Mouse (Mus musculus) hindbrain, embryonic 15.5 days (tissue): ENCODE results near the gene Btd. TPM values are rescaled to one million over a fixed set of nuclear protein-coding genes. Genes with fewer than 3 reads are reported as not detected.
A peak's percentile ranks its signal among the peaks of the same experiment; 100 is the strongest.

Experiments used
- ATAC-seq: fragments of 200-750 bp; cut with Nextera tagmentation; 2 replicates; pipeline ENCODE4 v1.8.0; 2017; ENCODE audit warnings: low read depth, moderate number of reproducible peaks, moderate TSS enrichment; ENCODE audit not compliant: low FRiP score
- H3K27ac ChIP-seq: fragments of 300-500 bp; sonication (generic); replicated peaks from 2 replicates; pipeline ENCODE4 v1.5.1; 2015; ENCODE audit warnings: mild to moderate bottlenecking, inconsistent platforms
- H3K27me3 ChIP-seq: fragments of 300-500 bp; sonication (generic); 2 replicates; pipeline ENCODE4 v1.6.1; 2015; ENCODE audit warnings: control low read depth, inconsistent platforms
- H3K36me3 ChIP-seq: fragments of 300-500 bp; sonication (generic); 2 replicates; pipeline ENCODE4 v1.6.1; 2015; ENCODE audit warnings: control low read depth, inconsistent platforms
- H3K4me1 ChIP-seq: fragments of 300-500 bp; sonication (generic); replicated peaks from 2 replicates; pipeline ENCODE4 v1.6.1; 2015; ENCODE audit warnings: control low read depth, inconsistent platforms
- H3K4me2 ChIP-seq: fragments of 300-500 bp; sonication (generic); 2 replicates; pipeline ENCODE4 v1.6.1; 2015; ENCODE audit warnings: moderate library complexity, mild to moderate bottlenecking, inconsistent platforms
- H3K4me3 ChIP-seq: fragments of 300-500 bp; sonication (generic); 2 replicates; pipeline ENCODE4 v1.5.1; 2015; ENCODE audit warnings: mild to moderate bottlenecking, inconsistent platforms
- H3K9ac ChIP-seq: fragments of 300-500 bp; sonication (generic); 2 replicates; pipeline ENCODE4 v1.6.1; 2015; ENCODE audit warnings: inconsistent platforms
- H3K9me3 ChIP-seq: fragments of 300-500 bp; sonication (generic); 2 replicates; pipeline ENCODE4 v1.6.1; 2016; ENCODE audit warnings: control low read depth, inconsistent platforms
- WGBS: fragments of 180-500 bp; shearing (Covaris S2); methylation state at CpG from one replicate; pipeline ENCODE4 v1.1.7; 2015; 5-methylcytosine and 5-hydroxymethylcytosine counted together
- polyA plus RNA-seq: library from polyadenylated mRNA; unstranded; fragments of >200 nt; fragmentation: Nextera tagmentation; extraction: Ambion mirVana; gene quantifications from 2 replicates; pipeline ENCODE4 v1.2.1, GENCODE M21; 2015

Btd gene
- polyA plus RNA-seq, 1 experiment from 2014 or later, result 19.1 TPM

DNA sequence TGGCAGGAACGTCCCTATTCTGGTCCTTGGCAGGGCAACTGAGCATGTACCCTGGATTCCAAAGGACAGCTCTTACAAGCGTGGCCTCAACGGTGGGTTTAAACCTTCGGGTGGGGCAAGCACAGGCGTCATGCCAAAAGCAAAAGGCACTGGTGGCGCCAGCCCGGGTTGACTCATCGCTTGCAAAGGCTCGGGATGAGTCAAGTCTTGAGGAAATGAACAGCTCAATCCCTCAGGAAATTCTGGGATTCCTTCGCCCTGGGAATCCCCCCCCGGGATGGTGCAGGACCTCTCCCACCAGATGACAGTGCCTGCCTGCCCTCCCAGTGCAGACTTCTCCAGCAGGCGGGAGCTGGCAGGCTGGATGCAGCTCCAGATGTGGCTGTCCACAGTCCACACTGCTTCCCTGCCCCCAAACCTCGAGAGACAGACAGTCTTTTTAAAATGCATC lies 28.4 kb downstream of the Btd start:
- Histone ChIP-seq H3K9me3 (no peaks in the 10 kb centered on the region), H3K27me3 (no peaks in the 10 kb centered on the region), H3K4me2 (no peak overlapping the region), H3K4me1 (peaks cover 20% of the 10 kb centered on the region), H3K36me3 (0 out of 2 replicates have a peak, but pooled peaks cover 4% of the 10 kb centered on the region), H3K27ac (peak overlapping the region; percentile 71), H3K9ac (no peak overlapping the region), H3K4me3 (no peak overlapping the region)
- peak; percentile 67; the same call in 1 of the 2 replicates for ATAC-seq
- WGBS, result 47% methylated on average over 13 of the region's 13 CpGs

DNA sequence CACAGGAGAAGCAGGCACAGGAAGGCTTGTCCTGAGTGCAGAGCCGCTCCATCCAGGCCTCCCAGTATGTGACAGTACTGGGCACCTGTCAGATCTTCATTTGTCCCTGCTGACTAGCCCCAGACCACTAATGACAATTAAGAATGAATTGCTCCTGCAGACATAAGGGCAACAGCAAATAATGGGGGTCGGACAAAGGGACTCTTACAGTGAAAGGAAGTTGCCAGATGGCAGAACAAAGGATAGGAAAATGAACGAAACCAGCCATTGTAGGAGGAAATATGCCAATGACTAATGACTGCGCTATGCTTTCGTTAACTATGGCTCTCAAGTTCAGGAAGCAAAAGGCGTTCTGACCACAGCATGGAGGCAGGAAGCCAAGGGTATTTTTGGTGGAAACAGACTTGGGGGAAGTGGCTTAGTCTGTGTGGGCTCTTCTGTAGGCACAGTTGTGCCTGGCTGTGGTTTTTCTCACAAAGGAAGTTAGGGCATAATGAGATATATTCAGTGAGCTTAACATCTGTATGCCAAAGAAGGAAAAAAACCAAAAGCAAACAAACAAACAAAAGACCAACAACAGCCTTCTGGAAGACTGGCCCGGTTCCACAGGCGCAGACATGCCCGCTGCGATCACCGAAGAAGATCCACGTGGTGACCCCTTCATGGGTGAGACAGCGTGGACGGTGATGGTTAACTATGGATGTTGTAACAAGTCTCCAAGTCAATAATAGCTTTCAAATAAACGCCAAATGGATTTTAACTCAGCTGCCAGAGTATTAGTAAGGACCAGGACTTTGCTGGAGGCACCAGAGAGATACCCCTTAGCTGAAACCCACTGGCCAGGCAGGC lies 29.0 kb downstream of the Btd start:
- no peak for ATAC-seq
- Histone ChIP-seq H3K36me3 (0 out of 2 replicates have a peak, but pooled peaks cover 4% of the 10 kb centered on the region), H3K27ac (peak overlapping the region; percentile 71), H3K4me1 (peaks cover 16% of the 10 kb centered on the region), H3K9ac (no peak overlapping the region), H3K9me3 (no peaks in the 10 kb centered on the region), H3K4me3 (no peak overlapping the region), H3K27me3 (no peaks in the 10 kb centered on the region), H3K4me2 (no peak overlapping the region)
- WGBS, result 46% methylated on average over 15 of the region's 15 CpGs

- H3K36me3 ChIP-seq, result 0 out of 2 replicates have a peak, but pooled peaks cover 4% of the 10 kb centered on the region
- 45% methylated on average over 10 of the region's 10 CpGs for WGBS
- H3K4me2 ChIP-seq, result no peak overlapping the region
- no peak overlapping the region for H3K9ac ChIP-seq
- no peaks in the 10 kb centered on the region for H3K9me3 ChIP-seq
- H3K4me1 ChIP-seq, result peaks cover 12% of the 10 kb centered on the region
- H3K4me3 ChIP-seq, result no peak overlapping the region
- no peaks in the 10 kb centered on the region for H3K27me3 ChIP-seq
- no peak for ATAC-seq
- no peak overlapping the region for H3K27ac ChIP-seq
Observed at GRCm38 (mm10) chr14:31671635-31672320, 30.9 kb downstream of the Btd start.

DNA sequence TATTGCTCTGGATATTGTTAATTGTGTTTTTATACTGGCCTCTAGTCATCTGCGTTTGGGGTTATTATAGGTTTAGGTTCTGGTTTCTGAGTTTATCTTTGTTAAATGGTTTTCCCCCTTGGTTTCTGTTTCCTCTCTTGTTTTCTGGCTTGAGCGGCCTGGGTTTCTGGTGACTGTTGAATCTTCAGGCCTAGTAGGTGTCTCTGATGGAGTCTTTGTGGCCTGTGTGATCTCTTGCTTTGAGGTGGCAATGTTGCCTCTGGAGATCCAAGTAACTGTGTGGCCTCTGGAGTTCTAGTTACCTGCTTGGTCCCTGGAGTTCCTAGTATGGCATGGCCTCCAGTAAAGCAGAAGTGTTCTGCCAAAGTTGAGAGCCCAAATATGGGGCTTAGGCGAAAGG lies 39.8 kb downstream of the Btd start:
- no peak for ATAC-seq
- Histone ChIP-seq H3K4me1 (no peaks in the 10 kb centered on the region), H3K9me3 (no peaks in the 10 kb centered on the region), H3K9ac (no peak overlapping the region), H3K4me2 (no peak overlapping the region), H3K36me3 (no peaks in the 10 kb centered on the region), H3K4me3 (no peak overlapping the region), H3K27me3 (no peaks in the 10 kb centered on the region), H3K27ac (no peak overlapping the region)
- 97% methylated on average over 3 of the region's 3 CpGs for WGBS

- Histone ChIP-seq H3K27me3 (no peaks in the 10 kb centered on the region), H3K4me1 (no peaks in the 10 kb centered on the region), H3K9me3 (no peaks in the 10 kb centered on the region), H3K9ac (no peak overlapping the region), H3K27ac (no peak overlapping the region), H3K4me3 (no peak overlapping the region), H3K36me3 (no peaks in the 10 kb centered on the region), H3K4me2 (no peak overlapping the region)
- WGBS, result 81% methylated on average over 9 of the region's 9 CpGs
- no peak for ATAC-seq
Observed at GRCm38 (mm10) chr14:31681291-31681690, 40.5 kb downstream of the Btd start.

DNA sequence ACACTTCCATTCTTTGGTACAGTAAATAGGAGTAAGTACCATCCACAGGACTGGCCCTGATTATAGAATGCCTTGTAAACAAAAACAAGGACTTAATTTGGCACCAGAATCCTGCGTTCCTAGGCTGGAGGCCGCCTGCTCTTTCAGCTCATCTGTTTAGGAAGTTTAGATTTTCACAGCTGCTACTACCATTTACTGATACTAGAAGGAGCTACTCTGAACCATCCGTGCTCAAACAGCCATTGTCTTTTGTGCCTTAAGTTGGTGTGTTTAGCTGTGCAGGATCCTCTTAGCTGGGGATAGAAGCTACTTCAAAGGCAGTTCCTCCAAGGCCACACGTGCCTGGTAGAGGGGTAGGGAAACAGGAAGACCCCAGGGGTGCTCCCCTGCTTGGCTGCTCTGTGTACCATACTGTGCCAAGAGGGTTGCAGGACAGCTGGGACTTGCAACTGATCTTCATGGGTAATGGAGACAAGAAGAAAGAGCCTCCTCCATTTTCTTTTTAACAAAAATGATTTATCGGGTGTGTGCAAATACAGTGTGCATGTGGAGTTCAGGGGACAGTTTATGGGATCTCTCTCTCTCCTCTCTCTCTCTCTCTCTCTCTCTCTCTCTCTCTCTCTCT lies 41.2 kb downstream of the Btd start:
- Histone ChIP-seq H3K4me1 (no peaks in the 10 kb centered on the region), H3K27ac (no peak overlapping the region; the same call in 1 of the 2 replicates), H3K4me3 (no peak overlapping the region), H3K9ac (no peak overlapping the region), H3K27me3 (no peaks in the 10 kb centered on the region), H3K9me3 (no peaks in the 10 kb centered on the region), H3K4me2 (no peak overlapping the region), H3K36me3 (no peaks in the 10 kb centered on the region)
- WGBS, result 46% methylated on average over 5 of the region's 5 CpGs
- no peak for ATAC-seq

DNA sequence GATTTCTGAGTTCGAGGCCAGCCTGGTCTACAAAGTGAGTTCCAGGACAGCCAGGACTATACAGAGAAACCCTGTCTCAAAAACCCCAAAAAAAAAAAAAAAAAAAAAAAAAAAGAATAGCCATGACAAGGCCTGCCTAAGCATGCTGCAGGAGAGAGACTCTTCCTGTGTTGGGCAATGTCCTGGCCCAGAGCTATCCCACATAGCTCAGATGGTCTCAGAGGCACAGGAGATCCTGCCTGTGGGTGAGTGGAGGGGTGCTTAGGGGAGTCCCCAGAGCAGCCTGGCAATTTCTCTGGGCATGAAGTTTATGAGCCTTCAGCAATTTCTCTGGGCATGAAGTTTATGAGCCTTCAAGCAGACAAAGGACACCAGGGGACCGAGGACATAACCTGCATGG lies 42.8 kb downstream of the Btd start:
- no peak overlapping the region for H3K4me2 ChIP-seq
- no peaks in the 10 kb centered on the region for H3K27me3 ChIP-seq
- no peaks in the 10 kb centered on the region for H3K36me3 ChIP-seq
- no peak overlapping the region for H3K9ac ChIP-seq
- 75% methylated on average over 2 of the region's 2 CpGs for WGBS
- no peaks in the 10 kb centered on the region for H3K9me3 ChIP-seq
- no peak for ATAC-seq
- no peaks in the 10 kb centered on the region for H3K4me1 ChIP-seq
- no peak overlapping the region for H3K27ac ChIP-seq
- no peak overlapping the region for H3K4me3 ChIP-seq

- Histone ChIP-seq H3K9me3 (no peaks in the 10 kb centered on the region), H3K4me3 (no peak overlapping the region), H3K27ac (no peak overlapping the region), H3K9ac (no peak overlapping the region), H3K4me2 (no peak overlapping the region), H3K27me3 (no peaks in the 10 kb centered on the region), H3K36me3 (no peaks in the 10 kb centered on the region), H3K4me1 (no peaks in the 10 kb centered on the region)
- no peak for ATAC-seq
- WGBS, result 79% methylated on average over 7 of the region's 7 CpGs
Observed at GRCm38 (mm10) chr14:31684343-31685040, 43.7 kb downstream of the Btd start.

GRCm38 (mm10) chr14:31685680-31686079 lies 44.9 kb downstream of the Btd start:
- WGBS, result 89% methylated on average over 10 of the region's 10 CpGs
- ATAC-seq, result no peak
- no peaks in the 10 kb centered on the region for H3K4me1 ChIP-seq

DNA sequence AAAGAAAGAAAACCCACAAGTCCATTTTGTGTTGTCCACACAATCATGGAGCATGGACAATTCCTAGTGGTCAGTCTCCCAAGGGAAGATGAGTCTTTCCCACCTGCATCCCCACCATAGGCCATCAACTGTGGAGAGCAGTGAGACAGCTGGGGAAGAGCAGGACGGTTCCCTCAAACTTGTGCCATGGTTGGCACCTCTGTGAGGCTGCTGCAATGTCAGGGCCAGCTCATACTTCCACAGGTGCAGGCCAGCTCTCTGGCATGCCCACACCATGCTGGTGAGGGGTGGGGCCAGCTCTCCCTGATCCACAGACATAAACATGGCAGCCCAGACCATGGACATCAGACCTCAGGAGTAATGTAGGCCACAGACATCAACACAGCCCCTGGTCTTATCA lies 45.4 kb downstream of the Btd start:
- Histone ChIP-seq H3K36me3 (no peaks in the 10 kb centered on the region), H3K9ac (no peak overlapping the region), H3K4me1 (no peaks in the 10 kb centered on the region), H3K4me2 (no peak overlapping the region), H3K9me3 (no peaks in the 10 kb centered on the region), H3K4me3 (no peak overlapping the region), H3K27ac (no peak overlapping the region), H3K27me3 (no peaks in the 10 kb centered on the region)
- 100% methylated on average over 1 of the region's 1 CpGs for WGBS
- ATAC-seq, result no peak

More at GRCm38 (mm10) chr14:31685680-31686079, 44.9 kb downstream of the Btd start:
- no peaks in the 10 kb centered on the region for H3K27me3 ChIP-seq
- no peak overlapping the region for H3K4me3 ChIP-seq
- H3K27ac ChIP-seq, result no peak overlapping the region
- H3K9me3 ChIP-seq, result no peaks in the 10 kb centered on the region
- H3K9ac ChIP-seq, result no peak overlapping the region
- H3K4me2 ChIP-seq, result no peak overlapping the region
- H3K36me3 ChIP-seq, result no peaks in the 10 kb centered on the region

GRCm38 (mm10) chr14:31692536-31692935 lies 51.7 kb downstream of the Btd start:
- ATAC-seq, result no peak
- 88% methylated on average over 6 of the region's 6 CpGs for WGBS
- Histone ChIP-seq H3K4me3 (no peak overlapping the region), H3K27ac (no peak overlapping the region), H3K9ac (no peak overlapping the region), H3K36me3 (peaks cover 7% of the 10 kb centered on the region; the same call in 1 of the 2 replicates), H3K9me3 (no peaks in the 10 kb centered on the region), H3K4me2 (no peak overlapping the region), H3K4me1 (no peaks in the 10 kb centered on the region), H3K27me3 (no peaks in the 10 kb centered on the region)
